Mouse (Mus musculus) heart, adult 2 months (tissue): Measurements from ENCODE around the gene Cacna1a.

ENCODE experiments used
- CTCF ChIP-seq: fragments of 200-600 bp; IDR thresholded peaks from 2 replicates; pipeline ENCODE4 v1.8.1; 2022; ENCODE audit warnings: antibody characterized with exemption, mild to moderate bottlenecking, moderate library complexity
- EP300 ChIP-seq: fragments of 200-500 bp; IDR thresholded peaks from 2 replicates; pipeline ENCODE4 v1.6.1; 2011; ENCODE audit warnings: low read depth, low read length, control low read depth; ENCODE audit not compliant: insufficient read depth
- POLR2A ChIP-seq: fragments of 200-500 bp; IDR thresholded peaks from 2 replicates; pipeline ENCODE4 v1.6.1; 2011; ENCODE audit warnings: mild to moderate bottlenecking, low read depth, low read length, control low read depth; ENCODE audit not compliant: insufficient read depth

DNA sequence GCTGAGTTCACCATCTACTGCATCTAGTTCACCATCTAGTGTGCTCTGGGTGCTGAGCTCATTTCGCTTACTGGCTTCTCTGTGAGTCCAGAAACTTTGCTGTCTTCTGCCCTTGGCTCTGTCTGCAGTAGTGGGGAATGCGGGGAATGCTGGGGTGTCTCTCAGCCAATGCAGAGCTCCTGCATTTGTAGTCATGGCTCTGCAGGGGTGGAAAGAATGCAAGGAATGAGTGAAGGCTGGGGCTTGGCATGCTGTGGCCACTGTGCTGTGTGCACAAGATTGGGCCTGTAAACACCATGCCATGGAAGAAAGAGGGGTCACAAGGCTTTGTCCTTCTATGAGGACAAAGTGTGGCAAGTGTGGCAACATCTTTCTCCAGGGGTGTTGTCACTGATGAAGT lies 72.5 kb downstream of the Cacna1a start:
- TF ChIP-seq CTCF (no peak), POLR2A (no peak), EP300 (no peak)
